Mouse (Mus musculus): ENCODE data around the gene Dedd.

DNA sequence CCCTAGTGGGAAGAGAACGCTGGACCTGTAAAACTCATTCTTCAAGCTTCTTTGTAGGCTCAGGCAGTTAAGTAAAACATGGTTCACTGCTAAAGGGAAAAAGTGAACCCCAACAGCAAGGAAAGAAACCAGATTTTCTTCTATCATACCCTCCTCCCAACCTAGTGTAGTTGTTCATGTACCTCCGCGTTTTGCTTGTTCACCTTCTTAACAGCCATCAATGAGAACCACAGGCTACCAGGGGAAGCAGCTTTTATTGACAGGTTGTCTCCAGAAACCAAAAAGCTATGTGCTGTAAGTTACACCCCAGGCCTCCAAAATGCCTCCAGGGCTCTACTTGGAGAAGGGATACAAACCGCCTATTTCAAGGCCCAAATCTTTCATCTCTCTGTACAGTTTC, 40.6 kb upstream of the Dedd start:
- TF ChIP-seq CTCF (IDR thresholded peaks at IDR 0.05; ENCODE audit: low read depth, low read length) (no peak), EP300 (IDR thresholded peaks at IDR 0.05; ENCODE audit: insufficient read depth, low read depth, low read length) (no peak), POLR2A (IDR thresholded peaks at IDR 0.05; ENCODE audit: insufficient read depth, low read length) (no peak)

All from ES-Bruce4 (cell line).